Mouse (Mus musculus): Measurements from ENCODE around the gene Tspan5.

GRCm38 (mm10) chr3:138801661-138802060 is 59.7 kb downstream of the Tspan5 start:
- TF ChIP-seq CTCF (IDR thresholded peaks at IDR 0.05; ENCODE audit: extremely low read depth, insufficient read length, insufficient replicate concordance, low read depth, low read length), result no peak
- TF ChIP-seq POLR2A (IDR thresholded peaks at IDR 0.05; ENCODE audit: low read depth, low read length), result no peak
